Mouse (Mus musculus) megakaryocyte, embryonic 14.5 days (primary cell): ENCODE results near the gene Gm38392.

ENCODE experiments used
- FLI1 ChIP-seq: IDR thresholded peaks from 2 replicates; pipeline ENCODE4 v1.6.1; 2012; ENCODE audit warnings: low read length, inconsistent platforms, mixed read lengths
- GATA1 ChIP-seq: IDR thresholded peaks from 3 replicates; pipeline ENCODE4 v1.6.1; 2012; ENCODE audit warnings: mixed read lengths, low read length, inconsistent platforms, borderline replicate concordance

- TF ChIP-seq GATA1 (no peak), FLI1 (no peak)
These were observed 87.4 kb downstream of the Gm38392 start for GRCm38 (mm10) chr3:88199541-88200110.
